Mouse (Mus musculus): ENCODE results near the gene Haus2. TPM values are rescaled to one million over a fixed set of nuclear protein-coding genes. Genes with fewer than 3 reads are reported as not detected.
"Not testable (repeated sequence)": the region's sequence is repeated elsewhere in the genome, so short reads cannot be mapped to it uniquely, and the experiment has no call there.

The Haus2 gene
- 10 to 100 TPM; 14.3 to 16.0 (median 15.3) TPM for total RNA-seq (2022)

DNA sequence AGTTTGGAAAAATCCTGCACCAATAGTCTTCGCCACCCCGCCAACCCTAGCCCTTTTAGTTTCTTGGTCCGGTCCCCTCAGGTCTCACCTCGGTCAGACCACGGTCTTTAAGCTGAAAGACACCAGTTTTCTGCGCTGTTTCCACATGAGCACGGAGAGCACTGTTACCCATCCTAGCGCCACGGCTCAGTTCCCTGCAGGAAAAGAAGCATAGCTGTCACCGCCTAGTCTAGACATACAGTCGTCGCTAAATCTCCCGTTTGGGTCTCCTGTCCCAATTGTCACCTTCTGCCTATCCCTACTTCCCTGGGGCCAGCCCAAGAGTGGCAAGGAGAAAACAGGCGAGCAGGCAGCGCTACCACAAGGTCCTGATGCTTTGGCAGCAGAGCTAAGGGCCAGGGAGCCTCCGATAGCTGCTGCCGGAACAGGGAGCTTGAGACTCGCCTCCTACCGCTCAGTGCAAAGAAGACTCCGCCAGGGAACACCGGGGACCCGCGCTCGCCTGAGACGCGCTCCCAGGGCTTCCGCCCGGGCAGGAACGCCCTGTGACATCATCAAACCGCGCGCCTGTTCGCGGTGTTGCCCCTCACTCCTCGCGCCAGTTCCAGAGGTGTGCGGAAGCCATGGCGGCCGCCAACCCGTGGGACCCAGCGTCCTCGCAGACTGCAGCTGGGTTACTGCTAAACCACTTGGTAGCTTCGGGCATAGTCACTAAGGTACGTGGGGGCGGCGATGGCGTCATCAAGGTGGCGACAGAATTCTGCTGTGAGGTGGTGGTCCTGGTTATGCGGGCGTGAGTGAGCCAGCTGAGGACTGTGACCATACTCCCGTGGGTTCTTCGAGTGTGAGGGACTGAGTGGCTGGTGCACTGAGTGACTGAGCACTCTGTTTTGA lies at the start of gene Haus2, which contains the start of gene Lrrc57:
Gene Haus2 (plus strand): TSS at position 554 of the 894 bp plus-strand sequence.
Gene Lrrc57 (minus strand): TSS at position 691 of the 894 bp plus-strand sequence.
- peak; percentile 85 to 88 for DNase-seq (ENCODE audit: low spot score in 2 of 2)

DNA sequence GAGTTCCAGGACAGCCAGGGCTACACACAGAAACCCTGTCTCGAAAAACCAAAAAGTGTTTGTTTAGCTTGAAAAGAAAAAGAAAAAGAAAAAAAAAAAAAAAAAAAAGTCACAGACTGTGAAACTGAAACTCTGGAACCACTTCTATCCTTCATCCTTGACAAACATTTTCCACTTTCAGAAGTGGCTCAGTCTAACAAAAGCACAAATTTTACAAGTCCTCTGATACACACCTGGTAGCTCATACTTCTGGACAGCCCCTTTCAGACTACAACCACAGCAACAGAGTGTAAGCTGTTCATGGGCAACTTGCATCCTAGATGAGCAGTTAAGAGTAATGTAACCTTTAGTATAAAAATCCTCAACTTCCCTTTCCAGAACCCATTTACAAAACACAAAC lies 47.7 kb upstream of the Haus2 start:
- no peak for DNase-seq (ENCODE audit: low spot score in 2 of 2)

DNA sequence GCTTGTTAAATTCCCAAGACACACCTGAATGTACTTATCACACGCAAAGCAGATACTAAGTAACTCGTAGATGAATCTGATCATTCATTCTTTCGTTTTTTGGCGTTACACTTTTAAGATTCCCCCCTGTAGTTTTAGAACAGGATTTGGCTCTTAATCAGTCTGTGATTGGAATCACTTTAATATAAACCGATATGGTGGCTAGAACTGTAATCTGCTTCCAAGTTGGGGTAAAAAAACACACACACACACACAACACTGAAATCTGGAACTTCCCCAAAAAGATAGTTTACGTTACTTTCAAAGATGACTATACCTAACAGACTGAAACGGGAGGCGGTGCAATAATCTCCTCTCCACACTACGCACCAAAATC lies 46.3 kb upstream of the Haus2 start:
- DNase-seq (ENCODE audit: low spot score in 2 of 2), result no peak

DNA sequence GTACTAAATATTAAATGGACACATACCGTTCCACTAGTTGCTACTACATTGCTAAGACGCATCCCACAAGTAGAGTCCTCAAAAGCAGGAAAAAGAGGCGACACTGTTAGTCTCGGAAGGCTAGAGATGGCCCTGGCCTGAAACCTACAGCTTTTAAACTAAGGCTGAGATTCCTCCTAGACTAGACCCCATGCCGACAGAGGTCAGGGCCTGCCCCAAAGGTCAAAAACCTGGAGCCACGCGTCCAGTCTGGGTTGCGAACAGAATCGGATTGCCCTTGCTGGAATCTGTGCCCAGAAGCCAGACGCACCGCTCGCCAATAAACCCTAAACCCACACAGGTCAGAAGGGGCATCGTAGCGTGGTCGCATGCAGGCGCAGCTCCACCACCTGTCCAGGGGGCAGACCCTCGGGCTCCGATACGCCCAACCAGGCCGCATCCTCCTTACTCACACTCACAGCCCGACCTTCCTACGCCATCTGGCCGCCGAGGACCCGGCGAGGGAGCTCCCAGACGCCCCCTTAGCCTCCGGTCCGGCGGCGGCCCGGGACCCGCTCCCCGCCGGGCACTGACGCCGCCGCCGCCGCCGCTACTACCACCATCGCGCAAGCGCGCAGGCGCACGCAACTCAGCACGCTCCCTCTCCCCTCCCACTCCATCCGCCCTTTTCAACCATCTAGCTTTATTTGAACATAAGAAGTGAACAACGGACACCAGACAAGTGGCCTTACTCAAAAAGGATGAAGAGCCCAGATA lies 45.8 kb upstream of the Haus2 start, which contains the start of gene Zfp106:
Gene Zfp106 (minus strand): TSS at position 609 of the 756 bp plus-strand sequence.
- peak; percentile 80 to 86 for DNase-seq (ENCODE audit: low spot score in 2 of 2)

DNA sequence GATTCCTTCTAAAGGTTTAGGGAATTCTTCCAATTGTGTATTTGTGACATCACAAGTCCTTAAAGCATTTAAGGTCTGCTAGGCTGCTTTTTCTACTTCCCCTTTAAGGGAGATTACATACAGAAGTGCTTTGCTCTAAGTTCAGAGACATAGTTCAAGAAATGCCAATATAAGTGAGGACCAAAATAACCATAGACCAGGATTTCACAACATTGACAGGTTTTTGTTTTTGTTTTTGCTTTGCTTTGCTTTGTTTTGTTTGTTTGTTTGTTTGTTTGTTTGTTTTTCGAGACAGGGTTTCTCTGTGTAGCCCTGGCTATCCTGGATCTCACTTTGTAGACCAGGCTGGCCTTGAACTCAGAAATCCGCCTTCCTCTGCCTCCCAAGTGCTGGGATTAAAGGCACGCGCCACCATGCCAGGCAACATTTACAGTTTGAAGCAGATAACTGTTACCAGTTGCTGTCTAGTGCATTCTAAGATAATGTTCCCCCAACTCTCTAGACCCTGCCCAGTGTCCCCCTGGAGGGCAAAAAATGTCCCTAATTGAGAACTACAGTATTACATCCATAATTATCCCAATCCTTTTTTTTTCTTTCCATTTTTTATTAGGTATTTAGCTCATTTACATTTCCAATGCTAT lies 44.5 kb upstream of the Haus2 start:
- not testable (repeated sequence) for DNase-seq (ENCODE audit: low spot score in 2 of 2)

DNA sequence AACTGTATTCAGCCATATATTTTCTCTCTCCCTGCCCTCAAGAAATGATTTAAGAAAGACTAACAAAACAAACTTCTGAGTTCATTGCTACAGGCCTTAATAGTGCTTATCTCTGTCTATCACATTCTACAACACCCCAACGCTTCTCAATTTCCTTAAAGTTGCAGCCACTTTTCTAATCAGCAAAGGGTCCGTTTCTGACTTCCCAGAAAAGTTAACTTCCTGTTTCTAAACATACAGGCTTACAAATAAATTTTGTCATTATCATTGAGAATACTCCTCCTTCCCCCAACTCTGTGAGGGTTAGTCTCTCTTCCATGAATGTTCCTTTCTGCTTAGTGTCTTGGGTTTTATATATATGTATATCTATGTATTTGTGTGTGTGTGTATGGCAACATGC lies 43.8 kb upstream of the Haus2 start:
- DNase-seq (ENCODE audit: low spot score in 2 of 2), result no peak

DNA sequence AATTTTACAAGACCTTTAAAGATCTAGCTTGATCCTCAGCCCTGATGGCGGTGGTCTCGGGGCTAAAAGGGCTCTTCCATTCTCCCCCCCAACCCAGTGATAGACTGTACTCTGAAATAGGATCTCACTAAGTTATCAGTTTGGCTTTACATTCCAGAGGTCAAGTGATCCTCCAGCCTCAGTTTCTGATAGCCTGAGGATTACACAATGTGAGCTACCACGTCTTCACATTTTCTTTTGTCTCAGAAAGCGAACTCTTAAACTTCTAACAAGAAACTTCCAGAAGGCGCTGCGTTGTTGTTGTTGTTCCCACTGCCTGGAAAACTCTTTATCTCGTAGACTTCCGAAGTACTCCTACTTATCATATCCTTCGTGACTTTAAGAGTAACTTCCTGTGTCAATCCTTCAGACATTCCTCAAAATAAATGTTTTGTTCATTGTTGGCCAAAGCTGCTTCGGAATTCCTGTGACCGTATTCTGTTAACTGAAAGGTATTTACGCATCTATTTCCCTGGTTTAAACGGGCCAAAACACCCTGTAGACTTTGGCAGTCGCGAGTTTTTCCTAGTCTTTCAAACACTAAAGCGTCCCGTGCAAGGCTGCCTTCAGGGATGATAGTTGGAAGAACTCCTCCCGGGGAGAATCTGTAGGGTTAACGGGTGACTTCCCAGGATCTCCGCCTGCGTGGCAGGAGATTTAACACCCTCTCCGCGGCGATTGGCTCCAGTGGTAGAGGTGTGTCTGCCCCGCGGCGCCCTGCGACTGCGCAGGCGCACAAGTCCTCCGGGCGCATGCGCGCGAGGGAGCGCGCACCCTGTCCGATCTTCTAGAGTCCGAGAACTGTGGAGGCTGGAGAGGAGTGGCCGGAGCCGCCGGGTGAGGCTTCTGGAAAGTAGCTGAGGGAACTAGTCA lies 42.0 kb upstream of the Haus2 start, which contains the start of gene Snap23:
Gene Snap23 (plus strand): TSS at position 786 of the 912 bp plus-strand sequence.
- DNase-seq (ENCODE audit: low spot score in 2 of 2), result peak; percentile 91 to 95

DNA sequence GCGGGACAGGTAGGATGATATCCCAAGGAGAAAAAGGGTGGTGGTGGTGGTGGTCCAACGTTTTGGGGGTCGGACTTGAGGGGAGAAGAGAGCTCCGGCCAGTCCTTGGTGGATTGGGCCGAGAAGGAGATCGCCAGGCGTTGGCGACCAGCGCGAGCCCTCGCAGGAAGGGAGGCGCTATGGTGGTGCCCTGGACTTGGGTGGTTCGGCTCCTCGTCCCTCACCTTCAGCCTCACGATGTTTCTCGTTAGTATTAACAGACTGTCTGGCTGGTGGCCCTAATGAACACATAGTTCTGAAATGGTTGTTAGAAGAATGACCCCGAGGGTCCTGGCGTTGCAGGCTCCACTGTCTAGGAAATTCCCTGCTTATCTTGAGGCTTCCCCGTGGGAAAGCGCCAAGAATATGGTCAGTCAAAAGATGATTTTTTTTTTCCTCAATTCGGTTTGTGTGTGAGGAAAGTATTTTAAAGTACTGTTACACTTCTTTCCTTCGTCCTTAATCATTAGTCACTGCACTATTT lies 41.3 kb upstream of the Haus2 start:
- no peak for DNase-seq (ENCODE audit: low spot score in 2 of 2)

DNA sequence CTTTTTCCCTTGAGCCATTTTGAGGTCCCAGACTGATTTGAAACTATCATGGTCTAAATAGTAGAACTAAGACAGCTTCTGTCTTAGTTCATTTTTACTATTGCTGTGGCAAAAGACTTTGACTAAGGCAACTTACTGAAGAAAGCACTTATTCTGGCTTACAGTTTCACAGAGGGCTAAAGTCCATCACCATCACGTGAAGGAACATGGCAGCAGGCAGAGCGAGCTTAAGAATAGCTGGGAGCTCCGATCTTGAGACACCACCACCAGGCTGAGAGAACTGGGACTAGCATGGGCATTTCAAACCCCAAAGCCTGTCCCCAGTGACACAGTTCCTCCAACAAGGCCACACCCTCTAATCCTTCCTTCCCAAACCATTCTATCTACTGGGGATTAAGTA lies 38.1 kb upstream of the Haus2 start:
- no peak for DNase-seq (ENCODE audit: low spot score in 2 of 2)

DNA sequence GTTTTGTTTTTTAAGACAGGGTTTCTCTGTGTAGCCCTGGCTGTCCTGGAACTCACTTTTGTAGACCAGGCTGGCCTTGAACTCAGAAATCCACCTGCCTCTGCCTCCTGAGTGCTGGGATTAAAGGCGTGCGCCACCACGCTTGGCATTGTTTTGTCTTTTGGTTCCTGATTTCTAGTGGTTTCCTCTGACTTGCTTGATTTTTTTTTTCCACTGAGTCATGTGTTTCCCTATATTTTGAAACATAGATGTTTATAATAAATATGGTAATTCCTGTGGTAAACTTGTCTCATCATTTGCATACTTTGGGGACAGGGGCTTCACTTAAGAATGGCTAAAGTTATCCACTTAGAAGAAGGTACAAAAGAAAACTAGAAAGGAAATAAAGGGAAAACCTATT lies 37.0 kb upstream of the Haus2 start:
- DNase-seq (ENCODE audit: low spot score in 2 of 2), result not testable (repeated sequence)

DNA sequence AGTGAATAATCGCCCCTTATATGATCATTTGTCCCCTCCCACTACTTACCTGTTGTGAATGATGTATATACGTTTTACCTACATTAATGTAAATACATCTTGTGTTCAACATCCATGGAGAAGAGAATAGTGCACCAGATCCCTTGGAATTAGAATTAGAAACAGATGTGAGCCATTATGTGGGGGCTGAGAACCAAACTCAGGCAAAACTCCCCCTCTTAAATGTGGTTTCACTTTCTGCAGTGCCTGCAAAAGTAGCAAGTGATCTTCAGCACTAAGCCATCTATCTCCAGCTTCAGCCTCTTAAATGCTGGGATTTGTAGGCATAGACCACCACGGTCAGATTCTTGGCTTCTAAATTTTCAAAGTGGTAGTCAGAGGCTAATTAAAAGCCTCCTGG lies 34.1 kb upstream of the Haus2 start:
- no peak for DNase-seq (ENCODE audit: low spot score in 2 of 2)

DNA sequence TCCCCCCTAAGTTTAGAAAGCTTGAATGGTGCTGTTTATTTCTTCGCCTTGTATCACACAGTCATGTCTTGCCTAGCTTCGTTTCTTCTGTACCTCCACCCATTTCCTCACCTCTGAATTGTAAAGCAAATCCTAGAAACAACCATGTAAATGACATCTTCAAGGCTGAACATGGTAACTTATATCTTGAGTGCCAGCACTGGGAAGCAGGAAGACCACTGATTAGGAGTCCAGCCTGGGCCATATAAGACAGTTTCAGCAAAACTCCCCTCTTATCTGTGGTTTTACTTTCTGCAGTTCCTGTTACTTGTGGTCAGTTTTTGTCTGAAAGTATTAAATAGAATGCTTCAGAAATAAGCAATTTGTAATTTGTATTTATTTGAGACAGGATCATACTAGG lies 33.2 kb upstream of the Haus2 start:
- no peak for DNase-seq (ENCODE audit: low spot score in 2 of 2)

DNA sequence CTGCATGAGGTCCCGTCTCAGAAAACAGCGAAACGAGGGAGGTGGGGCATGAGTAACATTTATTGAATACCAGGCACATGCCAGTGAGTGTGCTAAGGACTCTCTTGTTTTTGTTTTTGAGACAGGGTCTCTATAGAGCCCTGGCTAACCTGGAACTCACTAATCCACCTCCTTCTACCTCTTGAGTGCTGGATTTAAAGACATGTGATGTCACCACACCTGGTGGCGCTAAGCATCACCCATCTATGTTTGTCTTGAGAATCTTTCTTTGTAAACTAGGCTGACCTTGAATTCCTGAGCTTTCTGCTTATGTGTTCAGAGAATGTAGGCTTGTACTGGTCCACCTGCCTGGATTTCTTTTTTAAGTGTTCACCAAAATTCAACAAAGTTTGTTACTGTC lies 31.4 kb upstream of the Haus2 start:
- no peak for DNase-seq (ENCODE audit: low spot score in 2 of 2)

DNA sequence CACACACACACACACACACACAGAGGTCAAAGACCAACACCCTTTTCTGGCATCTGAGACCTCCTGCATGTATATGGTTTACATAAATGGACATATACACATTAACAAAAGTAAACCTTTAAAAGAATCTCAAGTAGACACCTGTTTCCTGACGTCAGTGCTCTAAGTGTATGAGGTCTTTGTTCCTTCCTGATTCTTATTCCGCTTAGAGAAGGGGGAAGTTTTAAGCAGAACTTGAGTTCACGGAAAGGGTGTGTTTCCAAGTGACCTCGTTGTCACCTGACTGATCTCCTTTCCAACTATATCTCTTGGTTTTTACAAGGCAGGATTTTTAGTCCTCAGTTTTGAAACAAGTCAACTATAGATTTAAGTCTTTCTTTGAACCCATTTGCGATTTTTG lies 30.9 kb upstream of the Haus2 start:
- no peak for DNase-seq (ENCODE audit: low spot score in 2 of 2)

DNA sequence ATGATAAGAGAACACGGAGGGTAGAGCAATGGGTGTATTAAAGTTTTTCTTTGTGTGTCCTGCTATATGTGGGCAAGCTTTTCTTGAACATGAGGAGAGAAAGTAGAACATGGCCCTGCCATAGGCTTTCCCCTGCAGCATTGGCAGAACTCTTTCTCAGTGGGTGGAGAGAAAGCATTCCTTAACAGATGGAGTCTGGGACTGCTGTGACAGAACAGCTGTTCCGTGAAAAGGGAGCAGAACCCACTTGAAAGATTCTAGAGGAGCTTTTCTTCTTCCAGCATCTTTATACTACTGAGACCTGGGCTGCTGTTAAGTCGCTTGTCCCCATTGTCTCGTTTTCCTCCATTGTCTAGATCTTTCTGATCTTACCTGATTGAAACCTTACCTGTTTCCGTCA lies 19.4 kb upstream of the Haus2 start:
- peak; percentile 64 to 67 for DNase-seq (ENCODE audit: low spot score in 2 of 2)

DNA sequence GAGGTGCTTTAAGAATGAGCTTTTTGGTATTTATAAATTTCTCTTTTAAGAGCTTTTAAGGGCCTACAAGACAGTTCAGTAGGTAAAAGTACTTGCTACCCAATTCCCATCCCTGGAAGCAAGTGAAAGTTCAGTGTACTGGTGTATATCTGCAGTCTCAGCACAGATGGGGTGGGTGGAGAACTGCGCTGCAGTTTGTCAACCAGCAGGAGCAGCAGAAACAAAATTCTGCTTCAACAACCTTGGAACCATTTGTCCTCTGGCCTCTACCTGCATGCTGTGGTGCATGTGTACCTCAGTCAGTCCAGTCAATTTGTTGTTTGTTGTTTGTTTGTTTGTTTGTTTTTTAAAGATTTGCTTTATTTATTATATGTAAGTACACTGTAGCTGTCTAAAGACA lies 17.0 kb upstream of the Haus2 start:
- peak in 1 of 2 experiments; percentile 16 for DNase-seq (ENCODE audit: low spot score in 2 of 2)

DNA sequence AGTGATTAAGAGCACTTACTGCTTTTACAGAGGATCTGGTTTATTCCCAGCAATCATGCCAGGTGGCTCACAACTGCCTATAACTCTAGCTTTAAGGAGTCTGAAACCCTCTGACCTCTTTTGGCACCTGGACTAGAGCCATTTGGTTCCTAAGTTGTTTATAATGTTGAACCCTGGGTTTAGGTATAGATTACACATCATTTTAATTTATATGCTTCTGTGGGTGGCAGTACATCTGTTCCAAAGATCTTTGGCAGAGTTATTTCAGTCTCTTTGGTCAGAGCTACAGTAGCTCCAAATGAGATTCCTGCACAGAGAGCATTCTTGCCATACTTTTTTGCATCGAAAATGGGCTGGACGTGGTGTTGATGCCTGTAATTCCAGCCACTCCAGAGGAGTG lies 11.4 kb upstream of the Haus2 start:
- DNase-seq (ENCODE audit: low spot score in 2 of 2), result no peak

DNA sequence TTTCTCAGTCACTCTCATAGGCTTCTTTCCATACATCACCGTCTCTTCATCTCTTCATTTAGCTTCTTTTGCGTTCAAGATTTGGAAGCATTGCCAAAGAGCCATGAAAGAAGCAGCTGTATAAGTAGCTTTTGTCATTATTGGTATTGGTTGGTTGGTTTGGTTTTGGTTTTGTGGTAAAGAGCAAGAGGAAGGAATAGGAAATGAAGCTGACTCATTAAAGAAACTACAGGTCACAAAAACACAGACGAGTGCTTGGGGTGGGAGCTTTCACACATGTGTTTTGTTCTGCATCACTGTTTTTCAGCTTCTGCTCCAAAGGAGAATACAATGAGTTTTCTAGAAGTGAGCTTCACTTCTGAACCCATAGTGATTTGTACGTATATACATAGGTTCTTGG lies 9.7 kb upstream of the Haus2 start:
- DNase-seq (ENCODE audit: low spot score in 2 of 2), result no peak

DNA sequence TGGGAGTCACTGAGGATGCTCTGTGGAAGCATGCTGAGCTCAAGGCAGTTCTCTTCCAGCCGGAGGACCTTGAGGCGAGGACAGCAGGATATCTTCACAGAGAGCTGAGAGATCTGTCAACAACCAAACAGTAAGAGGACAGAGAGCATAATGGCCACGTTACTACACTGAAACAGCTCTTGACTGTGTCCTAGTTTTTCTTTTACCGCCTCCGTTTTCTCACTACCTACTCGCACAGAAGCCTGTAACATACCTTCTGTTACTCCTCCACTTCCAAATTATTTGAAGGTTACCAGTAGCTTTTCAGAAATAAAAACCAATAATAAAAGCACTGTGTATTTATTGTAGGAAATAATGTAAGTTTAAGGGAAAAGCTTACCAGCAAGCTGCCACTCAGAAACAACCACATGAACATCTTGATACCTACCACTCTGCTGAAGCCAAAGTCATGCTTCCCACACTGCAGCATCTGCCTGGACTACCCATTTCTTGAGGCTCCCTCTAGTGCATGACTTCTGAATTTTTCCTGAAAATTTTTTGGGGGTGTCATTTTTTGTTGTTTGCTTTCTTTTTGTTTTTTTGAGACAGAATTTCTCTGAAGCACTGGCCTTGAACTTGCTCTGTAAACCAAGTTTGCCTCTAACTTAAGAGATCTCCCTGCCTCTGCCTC lies 3.0 kb upstream of the Haus2 start:
- peak; percentile 22 to 25 for DNase-seq (ENCODE audit: low spot score in 2 of 2)

Data from layer of hippocampus, adult 8-10 months (tissue).